Mouse (Mus musculus): ENCODE data around the gene Gm28308. TPM values are rescaled to one million over a fixed set of nuclear protein-coding genes. Genes with fewer than 3 reads are reported as not detected.
A peak's percentile ranks its signal among the peaks of the same experiment; 100 is the strongest.

Gene Gm28308
- polyA plus RNA-seq, 1 experiment: not detected

DNA sequence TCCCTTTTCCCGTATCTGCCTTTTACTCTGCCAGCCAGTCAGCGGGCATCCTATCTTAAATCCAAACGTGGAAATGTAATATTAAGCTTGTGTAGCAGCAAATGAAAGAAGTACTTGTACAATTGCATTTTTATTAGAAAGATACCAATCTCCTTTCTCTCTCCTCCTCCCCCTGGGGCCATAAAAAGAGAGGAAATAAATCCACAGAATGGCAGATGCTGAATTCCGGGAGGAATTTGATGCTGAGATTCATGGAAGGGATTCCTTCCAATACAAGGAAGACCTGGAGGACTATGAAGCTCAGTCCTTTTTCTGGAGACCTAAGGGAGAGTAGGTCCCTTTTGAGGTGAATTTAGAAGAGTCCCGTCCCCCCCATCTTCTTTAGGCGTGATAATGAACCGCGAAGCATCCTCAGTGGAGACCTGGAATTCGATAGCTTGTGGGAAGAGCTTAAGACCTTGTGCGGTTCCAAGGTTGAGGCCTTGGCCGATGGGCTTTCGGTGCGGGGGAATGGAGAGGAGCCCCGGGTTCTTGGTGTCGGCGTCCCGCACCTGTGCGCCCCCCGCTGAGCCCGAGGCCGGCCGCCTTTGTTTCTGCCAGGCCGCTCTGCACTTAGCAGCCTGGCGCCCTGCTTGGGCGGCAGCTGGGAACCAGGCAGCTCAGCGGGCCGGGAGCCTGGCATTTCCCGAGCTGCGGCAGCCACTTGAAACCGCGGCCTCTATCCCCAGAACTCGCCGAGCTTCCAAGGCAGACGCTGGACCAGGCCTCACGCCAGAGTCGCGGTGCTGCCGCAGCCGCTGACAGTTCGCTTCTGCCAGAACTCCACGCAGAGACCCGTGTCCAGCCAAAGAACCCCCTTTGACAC, 44.7 kb downstream of the Gm28308 start:
- TF ChIP-seq CTCF (IDR thresholded peaks at IDR 0.05; ENCODE audit: borderline replicate concordance, extremely low read depth, insufficient read depth, insufficient read length) (no peak), POLR2A (IDR thresholded peaks at IDR 0.05; ENCODE audit: borderline replicate concordance, extremely low read depth, insufficient read depth, insufficient read length, poor library complexity, severe bottlenecking) (no peak)
- DNase-seq (ENCODE audit: low read depth): peak; percentile 78

DNA sequence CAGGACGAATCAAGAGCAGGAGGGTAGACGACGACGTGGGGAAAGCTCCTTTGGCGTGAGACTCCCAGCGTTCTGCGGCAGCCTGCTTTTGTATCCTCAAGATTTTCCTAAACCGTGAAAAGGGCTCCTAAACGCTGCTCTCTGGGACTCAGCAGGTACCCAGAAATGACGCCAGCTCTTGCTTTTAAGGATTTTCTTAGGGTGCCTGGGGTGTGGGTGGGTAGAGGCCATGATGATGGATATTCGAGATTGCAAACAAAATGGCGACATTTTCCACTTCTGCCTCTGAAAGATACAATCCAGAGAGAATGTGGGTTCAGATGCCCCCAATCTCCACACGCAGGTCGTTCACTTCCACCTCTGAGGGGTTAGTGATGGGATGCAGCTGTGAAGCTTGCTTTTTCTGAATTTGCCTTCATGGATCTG, 45.4 kb downstream of the Gm28308 start:
- no peak for TF ChIP-seq POLR2A (IDR thresholded peaks at IDR 0.05; ENCODE audit: borderline replicate concordance, extremely low read depth, insufficient read depth, insufficient read length, poor library complexity, severe bottlenecking)
- TF ChIP-seq CTCF (IDR thresholded peaks at IDR 0.05; ENCODE audit: borderline replicate concordance, extremely low read depth, insufficient read depth, insufficient read length): no peak
- DNase-seq (ENCODE audit: low read depth): no peak

DNA sequence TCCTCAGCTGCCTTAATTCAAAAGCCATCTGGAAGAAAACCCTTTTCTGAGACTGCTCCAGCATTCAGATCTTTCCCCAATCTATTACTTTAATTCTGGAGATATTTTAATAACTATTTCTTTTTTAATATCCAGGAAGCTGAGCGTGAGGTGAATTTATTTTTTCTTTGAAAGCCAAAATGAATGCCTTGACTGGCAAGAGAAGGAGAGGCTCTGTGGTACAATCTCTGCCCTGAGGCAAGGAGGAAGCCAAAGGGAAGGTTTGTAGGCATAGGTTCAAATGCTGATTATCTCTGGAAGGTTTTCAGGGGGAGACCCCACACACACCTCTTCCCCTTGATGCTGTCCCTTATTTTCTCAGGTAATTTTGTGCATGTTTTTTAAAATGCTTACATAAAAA, 46.0 kb downstream of the Gm28308 start:
- DNase-seq (ENCODE audit: low read depth): no peak
- TF ChIP-seq CTCF (IDR thresholded peaks at IDR 0.05; ENCODE audit: borderline replicate concordance, extremely low read depth, insufficient read depth, insufficient read length): no peak
- TF ChIP-seq POLR2A (IDR thresholded peaks at IDR 0.05; ENCODE audit: borderline replicate concordance, extremely low read depth, insufficient read depth, insufficient read length, poor library complexity, severe bottlenecking): no peak

DNA sequence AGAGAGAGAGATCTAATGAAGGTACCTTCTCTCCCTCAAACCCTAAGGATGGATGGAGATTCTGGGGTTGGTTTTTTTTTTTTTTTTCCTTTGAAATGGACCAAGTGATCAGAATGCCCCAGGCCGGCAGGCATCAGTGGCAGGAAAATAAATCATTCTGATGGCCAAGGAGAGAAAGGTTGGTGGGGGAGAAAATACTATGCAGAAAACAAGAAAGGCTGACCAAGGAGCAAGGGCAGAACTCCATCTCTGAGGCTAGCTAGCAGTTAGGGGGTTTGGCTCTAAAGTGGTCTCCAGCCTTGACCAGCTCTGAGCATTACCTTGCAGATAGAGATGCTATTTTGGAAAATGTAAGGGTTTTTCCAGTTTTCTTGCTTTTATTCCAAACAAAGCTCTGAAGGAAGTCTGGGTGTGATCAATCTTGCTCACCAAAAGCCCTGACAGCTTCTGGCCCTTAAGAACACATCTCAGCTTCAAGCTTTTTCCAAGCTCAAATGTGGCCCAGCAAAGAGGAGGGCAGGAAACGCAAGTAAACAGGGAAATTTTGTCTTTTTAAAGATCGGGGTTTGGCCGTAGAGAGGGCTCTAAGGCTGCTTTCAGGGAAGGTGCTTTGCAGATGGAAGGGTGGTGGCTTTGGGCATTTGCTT, 46.6 kb downstream of the Gm28308 start:
- DNase-seq (ENCODE audit: low read depth): peak; percentile 25
- no peak for TF ChIP-seq POLR2A (IDR thresholded peaks at IDR 0.05; ENCODE audit: borderline replicate concordance, extremely low read depth, insufficient read depth, insufficient read length, poor library complexity, severe bottlenecking)
- no peak for TF ChIP-seq CTCF (IDR thresholded peaks at IDR 0.05; ENCODE audit: borderline replicate concordance, extremely low read depth, insufficient read depth, insufficient read length)

DNA sequence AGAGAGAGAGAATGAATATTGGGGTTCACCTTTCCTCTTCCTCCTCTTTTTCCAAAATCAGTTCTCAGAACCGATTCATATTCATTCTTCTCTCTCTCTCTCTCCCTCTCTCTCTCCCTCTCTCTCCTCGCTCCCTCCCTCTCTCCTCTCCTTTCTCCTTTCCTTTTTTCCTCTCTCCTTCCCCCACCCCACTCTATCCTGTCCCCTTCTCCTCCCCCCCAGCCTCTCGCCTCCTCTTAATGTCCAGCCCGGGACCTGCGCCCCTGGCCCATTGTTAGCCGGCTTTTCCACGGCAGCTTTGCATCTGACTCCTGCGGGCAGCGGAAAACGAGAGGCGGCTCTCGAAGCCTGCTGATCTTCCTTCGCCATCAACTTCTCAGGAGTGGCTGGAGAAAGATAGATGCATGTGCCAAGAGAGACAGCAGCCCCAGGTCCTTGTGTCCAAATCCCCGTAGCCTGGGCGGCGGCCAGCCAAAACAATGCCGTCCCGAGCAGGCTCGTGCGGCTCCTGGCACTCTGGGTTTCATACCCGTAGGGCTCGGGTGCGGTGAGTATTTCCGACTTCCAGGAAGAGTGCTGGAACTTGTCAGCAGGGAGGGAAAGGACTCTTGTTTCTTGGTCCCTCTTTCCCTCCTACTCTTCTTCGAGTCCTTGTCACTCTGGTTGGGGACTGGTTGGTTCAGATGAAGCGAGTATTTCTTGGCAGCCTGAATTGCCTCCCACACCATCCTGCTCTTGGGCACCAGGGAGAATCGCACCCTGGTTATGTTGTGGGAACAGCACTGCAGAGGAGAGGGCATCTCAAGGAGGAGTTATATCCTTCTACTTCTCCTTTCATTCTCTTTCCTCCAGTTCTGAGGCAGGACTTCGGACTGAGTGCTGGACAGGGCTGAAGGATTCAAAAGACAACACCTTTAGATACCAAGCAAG, 47.4 kb downstream of the Gm28308 start:
- DNase-seq (ENCODE audit: low read depth): peak; percentile 30
- TF ChIP-seq CTCF (IDR thresholded peaks at IDR 0.05; ENCODE audit: borderline replicate concordance, extremely low read depth, insufficient read depth, insufficient read length): no peak
- TF ChIP-seq POLR2A (IDR thresholded peaks at IDR 0.05; ENCODE audit: borderline replicate concordance, extremely low read depth, insufficient read depth, insufficient read length, poor library complexity, severe bottlenecking): no peak

DNA sequence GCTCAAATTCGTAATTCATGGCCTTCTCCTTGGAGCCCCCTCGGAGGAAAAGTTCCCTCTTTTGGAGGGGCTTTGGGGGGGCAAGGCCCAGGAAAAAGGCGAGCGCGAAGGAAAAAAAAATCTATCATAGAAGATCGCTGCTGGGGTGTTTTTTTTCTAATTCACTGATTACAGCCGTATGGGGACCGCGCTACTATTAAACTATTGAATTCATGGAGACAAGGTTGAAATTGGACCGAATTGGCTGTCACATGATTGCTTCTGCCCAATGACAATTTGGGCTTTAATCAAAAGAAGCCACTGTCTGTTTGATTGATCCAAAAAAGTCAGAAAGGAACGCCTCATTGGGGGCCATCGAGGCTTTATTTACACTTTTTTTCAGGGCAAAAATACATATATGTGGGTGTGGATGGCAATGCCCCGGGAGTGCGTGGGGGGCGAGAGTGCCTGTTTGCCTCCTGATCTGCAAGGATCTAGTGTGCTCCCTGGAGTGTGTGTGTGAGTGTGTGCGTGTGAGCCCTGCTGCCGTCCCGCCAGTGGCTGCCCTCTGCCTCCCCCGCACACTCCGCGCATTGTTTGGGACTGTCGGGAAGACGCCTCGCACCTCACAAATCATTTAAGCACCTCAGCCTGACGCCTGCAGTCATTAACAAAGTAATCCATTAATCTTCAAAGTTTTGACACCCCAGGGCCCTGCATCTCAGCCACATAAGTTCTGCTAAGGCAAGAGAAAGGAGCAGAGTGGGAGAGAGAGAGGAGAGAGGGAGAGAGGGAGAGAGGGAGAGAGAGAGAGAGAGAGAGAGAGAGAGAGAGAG, 48.3 kb downstream of the Gm28308 start, which contains the start of gene Hoxa2:
TSS of gene Hoxa2 (minus strand) at position 206 of the 815 bp plus-strand sequence.
- DNase-seq (ENCODE audit: low read depth): peak; percentile 33
- no peak for TF ChIP-seq POLR2A (IDR thresholded peaks at IDR 0.05; ENCODE audit: borderline replicate concordance, extremely low read depth, insufficient read depth, insufficient read length, poor library complexity, severe bottlenecking)
- no peak for TF ChIP-seq CTCF (IDR thresholded peaks at IDR 0.05; ENCODE audit: borderline replicate concordance, extremely low read depth, insufficient read depth, insufficient read length)

DNA sequence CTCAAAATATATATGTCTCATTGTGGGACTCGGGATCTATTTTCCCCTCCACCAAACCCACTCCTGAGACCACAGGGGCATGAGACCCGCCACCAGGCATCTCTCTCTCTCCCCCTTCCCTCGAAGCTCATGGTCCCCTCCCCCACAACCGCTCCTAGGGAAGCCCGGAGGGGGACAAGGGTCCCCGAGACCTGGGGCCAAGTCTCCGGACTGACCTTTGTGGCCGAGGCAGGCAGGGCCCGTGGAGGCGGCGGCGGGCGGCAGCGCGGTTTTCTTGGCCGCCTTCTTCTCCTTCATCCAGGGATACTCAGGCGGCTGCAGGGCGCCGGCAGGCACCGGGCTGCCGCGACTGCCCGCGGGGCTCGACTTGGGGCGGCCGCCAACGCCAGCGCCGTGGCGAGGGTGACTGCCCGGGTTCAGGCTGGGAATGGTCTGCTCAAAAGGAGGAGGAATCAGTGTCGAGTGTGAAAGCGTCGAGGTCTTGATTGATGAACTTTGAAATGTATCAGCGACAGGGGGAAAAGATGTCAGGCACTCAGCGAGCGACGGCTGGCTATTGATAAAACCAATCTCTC, 49.0 kb downstream of the Gm28308 start:
- TF ChIP-seq POLR2A (IDR thresholded peaks at IDR 0.05; ENCODE audit: borderline replicate concordance, extremely low read depth, insufficient read depth, insufficient read length, poor library complexity, severe bottlenecking) (no peak), CTCF (IDR thresholded peaks at IDR 0.05; ENCODE audit: borderline replicate concordance, extremely low read depth, insufficient read depth, insufficient read length) (no peak)
- DNase-seq (ENCODE audit: low read depth): peak; percentile 39

DNA sequence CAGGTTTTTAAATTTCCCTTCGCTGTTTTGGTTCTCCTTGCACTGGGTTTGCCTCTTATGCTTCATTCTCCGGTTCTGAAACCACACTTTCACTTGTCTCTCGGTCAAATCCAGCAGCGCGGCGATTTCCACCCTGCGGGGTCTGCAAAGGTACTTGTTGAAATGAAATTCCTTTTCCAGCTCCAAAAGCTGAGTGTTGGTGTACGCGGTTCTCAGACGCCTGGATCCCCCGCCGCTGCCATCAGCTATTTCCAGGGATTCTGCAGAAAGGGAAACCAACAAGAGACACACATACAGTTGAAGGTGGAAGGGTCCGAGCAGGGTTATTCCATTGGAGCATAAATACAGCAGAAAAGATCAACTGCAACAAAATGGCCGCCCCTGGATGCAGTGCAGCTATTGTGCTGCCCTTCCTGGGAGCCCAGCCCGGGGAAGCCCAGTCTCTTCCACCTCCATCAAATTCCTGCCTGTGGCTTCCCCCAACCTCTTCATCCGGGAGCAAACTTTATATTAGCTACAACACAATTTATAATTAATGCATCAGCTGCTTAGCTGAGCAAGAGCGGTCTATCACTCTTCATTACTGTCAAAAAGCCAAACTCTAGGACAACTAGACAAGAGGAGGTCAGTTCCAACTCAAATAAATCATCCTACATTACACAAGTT, 49.6 kb downstream of the Gm28308 start:
- TF ChIP-seq CTCF (IDR thresholded peaks at IDR 0.05; ENCODE audit: borderline replicate concordance, extremely low read depth, insufficient read depth, insufficient read length) (no peak), POLR2A (IDR thresholded peaks at IDR 0.05; ENCODE audit: borderline replicate concordance, extremely low read depth, insufficient read depth, insufficient read length, poor library complexity, severe bottlenecking) (no peak)
- peak; percentile 41 for DNase-seq (ENCODE audit: low read depth)

DNA sequence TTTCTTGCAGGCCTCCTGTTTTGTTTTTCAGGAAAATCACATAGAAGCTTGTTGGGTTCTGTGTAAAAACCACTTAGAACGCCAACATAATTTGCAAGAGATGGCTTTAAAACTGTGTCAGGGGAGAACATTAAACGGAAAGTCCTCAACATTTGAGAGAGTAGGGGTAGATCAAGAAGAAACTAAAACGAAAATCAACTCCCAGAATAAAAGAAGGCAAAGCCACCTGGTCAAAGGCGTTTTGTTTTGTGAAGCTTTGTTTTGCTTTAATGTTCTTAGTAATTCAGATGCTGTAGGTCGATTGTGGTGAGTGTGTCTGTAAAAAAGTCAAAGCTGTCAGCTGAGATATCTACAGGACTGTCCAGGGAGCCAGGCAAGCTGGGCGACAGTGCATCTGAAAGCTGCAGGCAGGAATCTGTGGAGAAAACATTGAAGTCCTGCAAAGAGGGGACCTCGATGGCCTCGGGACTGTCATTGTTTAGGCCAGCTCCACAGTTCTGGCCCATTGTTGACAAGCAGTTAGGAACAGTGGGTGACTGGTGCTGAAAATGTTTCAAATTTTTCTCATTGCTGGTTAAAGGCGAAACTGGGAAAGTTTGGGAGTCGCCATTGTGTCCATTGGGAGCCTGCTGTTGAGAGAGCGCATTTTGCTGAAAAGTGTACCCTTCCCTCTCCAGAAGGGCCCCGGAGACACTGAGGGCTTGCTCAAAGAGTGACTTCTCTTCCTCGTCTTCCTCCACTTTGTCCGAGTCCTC, 50.4 kb downstream of the Gm28308 start:
- TF ChIP-seq POLR2A (IDR thresholded peaks at IDR 0.05; ENCODE audit: borderline replicate concordance, extremely low read depth, insufficient read depth, insufficient read length, poor library complexity, severe bottlenecking): no peak
- no peak for TF ChIP-seq CTCF (IDR thresholded peaks at IDR 0.05; ENCODE audit: borderline replicate concordance, extremely low read depth, insufficient read depth, insufficient read length)

More for the DNA sequence above, 50.4 kb downstream of the Gm28308 start:
- peak; percentile 62 for DNase-seq (ENCODE audit: low read depth)
